Mouse (Mus musculus): ENCODE results near the gene Pgm1. TPM values are rescaled to one million over a fixed set of nuclear protein-coding genes. Genes with fewer than 3 reads are reported as not detected.

Pgm1 gene
- polyA plus RNA-seq (2014; fragmentation: Illumina TruSeq; extraction: RNeasy Lipid Tissue Mini Kit (QIAGEN cat#74804); ENCODE audit: insufficient read depth, low read depth, low replicate concordance) = 23.7 TPM

GRCm38 (mm10) chr4:99929149-99929612 lies at the start of gene Pgm1:
Gene Pgm1 (plus strand): TSS chr4:99929414.

GRCm38 (mm10) chr4:99929613-99930517 lies 651 bp downstream of the Pgm1 start, which contains the start of gene Itgb3bp:
Gene Itgb3bp (minus strand): TSS chr4:99929813.

Other genes starting within 250 kb of the Pgm1 start
- gene Alg6, start 213.8 kb upstream of the Pgm1 start, polyA plus RNA-seq (2014; fragmentation: Illumina TruSeq; extraction: RNeasy Lipid Tissue Mini Kit (QIAGEN cat#74804); ENCODE audit: insufficient read depth, low read depth, low replicate concordance) = 4.1 TPM
- gene Efcab7, start 100.2 kb upstream of the Pgm1 start, polyA plus RNA-seq (2014; fragmentation: Illumina TruSeq; extraction: RNeasy Lipid Tissue Mini Kit (QIAGEN cat#74804); ENCODE audit: insufficient read depth, low read depth, low replicate concordance) = 4.8 TPM
- gene Itgb3bp, start 399 bp downstream of the Pgm1 start, polyA plus RNA-seq (2014; fragmentation: Illumina TruSeq; extraction: RNeasy Lipid Tissue Mini Kit (QIAGEN cat#74804); ENCODE audit: insufficient read depth, low read depth, low replicate concordance) = 7.2 TPM
- gene Ror1, start 166.4 kb downstream of the Pgm1 start, polyA plus RNA-seq (2014; fragmentation: Illumina TruSeq; extraction: RNeasy Lipid Tissue Mini Kit (QIAGEN cat#74804); ENCODE audit: insufficient read depth, low read depth, low replicate concordance) = 1.2 TPM

Data from lung, adult 10 weeks (tissue).